Mouse (Mus musculus): ENCODE data around the gene Clhc1.

DNA sequence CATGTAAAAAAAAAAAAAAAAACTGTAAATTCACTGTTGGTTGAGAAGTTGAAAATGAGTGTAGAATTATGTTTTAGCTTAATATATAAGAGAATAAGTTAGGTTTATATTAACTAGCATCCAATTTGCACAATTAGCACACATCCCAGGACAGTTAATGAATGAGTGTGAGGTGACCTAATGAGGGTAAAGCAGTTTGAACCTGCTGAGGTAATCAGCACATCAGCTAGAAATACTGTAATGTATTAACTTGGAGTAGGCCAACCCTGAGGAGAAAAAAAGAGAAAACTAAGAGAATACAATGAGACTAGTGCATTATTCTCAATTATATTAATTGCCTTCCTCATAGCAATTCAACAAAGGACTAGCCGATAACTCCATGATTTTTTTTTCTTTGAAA, 38.3 kb upstream of the Clhc1 start:
- TF ChIP-seq CTCF (IDR thresholded peaks at IDR 0.05; ENCODE audit: control insufficient read depth, insufficient read depth, insufficient read length) (no peak), USF1 (IDR thresholded peaks at IDR 0.05; ENCODE audit: low read depth) (no peak), MAX (IDR thresholded peaks at IDR 0.05) (no peak), CEBPB (IDR thresholded peaks at IDR 0.05; ENCODE audit: low read depth) (no peak), MYOG (IDR thresholded peaks at IDR 0.05; ENCODE audit: control insufficient read depth, extremely low read depth, insufficient read length) (no peak)
